Mouse (Mus musculus) 416B (cell line): ENCODE data around the gene Luzp2.

Source experiments
- DNase-seq: peaks from one replicate; pipeline ENCODE4 v3.0.0; 2011; ENCODE audit warnings: low read depth

Luzp2 gene

DNA sequence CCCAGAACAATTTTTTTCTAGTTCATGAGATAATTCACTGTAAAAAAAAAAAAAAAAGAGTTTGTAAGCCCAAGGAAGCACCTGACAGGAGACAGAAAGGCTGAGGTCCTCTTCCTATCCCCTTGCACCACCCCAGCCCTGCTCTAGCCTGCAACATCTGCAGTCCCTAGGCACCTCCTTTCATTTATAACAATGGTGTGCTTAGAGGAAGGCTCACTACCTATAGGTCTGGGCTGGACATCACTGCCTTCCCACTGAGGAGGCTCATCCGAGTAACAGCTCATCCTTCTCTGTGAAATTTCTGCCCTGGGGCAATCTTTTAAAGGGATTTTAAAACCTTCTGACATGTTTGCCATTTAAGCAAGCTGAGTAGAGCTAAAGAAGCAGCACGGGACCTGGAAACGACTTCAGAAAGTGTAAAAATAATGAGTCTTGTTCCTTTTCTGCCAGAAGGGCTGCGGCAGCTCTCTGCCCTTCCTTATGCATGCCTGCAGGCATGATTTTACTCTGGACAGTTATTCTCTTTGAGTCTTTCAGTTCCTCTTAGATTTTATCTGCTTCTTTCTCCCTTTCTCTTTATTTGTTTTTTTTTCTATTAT is 174.0 kb downstream of the Luzp2 start:
- DNase-seq, result no peak

- DNase-seq, result peak; percentile 32
Measured at GRCm38 (mm10) chr7:55133850-55134249, 298.6 kb downstream of the Luzp2 start.

DNA sequence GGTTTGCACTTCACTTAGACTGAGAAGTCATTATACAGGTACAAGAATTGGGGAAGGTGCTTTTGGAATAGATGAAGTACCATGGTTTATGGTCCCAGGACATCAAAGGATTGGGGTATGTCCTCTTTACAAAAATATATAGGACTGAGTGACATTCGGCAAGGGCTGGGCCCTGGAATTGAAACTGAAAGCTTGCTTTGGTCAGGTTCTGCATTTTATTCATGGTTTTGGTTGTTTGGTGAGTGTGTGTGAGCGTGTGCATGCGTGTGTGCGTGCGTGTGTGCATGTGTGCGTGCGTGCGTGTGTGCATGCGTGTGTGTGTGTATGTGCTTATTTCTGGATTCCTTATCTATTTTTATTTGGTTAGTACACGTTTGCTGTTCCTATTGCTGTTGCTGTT is 353.6 kb downstream of the Luzp2 start:
- no peak for DNase-seq

DNA sequence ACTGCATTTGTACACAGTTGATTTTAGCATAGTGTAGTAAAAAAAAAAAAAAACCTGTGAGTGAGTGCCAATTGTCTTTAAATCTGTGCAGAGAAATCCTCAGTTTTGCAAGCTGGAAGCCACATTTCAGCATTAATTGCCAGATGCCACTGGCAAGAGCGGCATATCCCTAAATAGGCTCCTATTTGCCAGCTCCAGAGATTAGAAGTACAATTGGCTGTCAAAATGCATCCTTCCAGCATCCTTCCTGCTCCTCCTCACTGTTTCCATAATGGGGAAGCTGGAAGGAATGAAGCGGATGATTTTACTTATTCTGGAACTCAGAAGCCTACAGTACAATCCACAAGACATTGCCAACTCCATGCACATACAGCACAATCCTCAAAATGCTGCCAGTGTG is 354.2 kb downstream of the Luzp2 start:
- no peak for DNase-seq

GRCm38 (mm10) chr7:55190655-55191054 is 355.4 kb downstream of the Luzp2 start:
- DNase-seq, result no peak

- no peak for DNase-seq
Measured at GRCm38 (mm10) chr7:55198806-55199205, 363.5 kb downstream of the Luzp2 start.

DNA sequence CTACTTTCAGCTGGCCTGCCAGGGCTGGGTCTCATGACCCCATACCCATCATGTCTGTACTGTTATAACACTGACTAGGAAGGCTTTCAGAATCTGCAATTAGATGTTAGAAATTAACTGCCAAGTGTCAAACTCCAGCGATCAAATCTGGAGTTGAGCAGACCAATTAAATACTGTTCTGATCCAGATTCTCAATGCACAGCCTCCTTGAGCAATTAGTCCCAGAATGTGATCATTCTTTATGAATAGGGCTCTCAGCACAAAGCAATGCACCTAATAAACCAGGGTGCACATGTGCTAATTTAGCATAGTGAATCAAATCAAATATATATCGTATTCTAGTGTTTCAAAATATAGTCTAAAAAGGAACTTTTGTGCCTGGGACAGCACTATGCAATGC is 387.7 kb downstream of the Luzp2 start:
- no peak for DNase-seq

DNA sequence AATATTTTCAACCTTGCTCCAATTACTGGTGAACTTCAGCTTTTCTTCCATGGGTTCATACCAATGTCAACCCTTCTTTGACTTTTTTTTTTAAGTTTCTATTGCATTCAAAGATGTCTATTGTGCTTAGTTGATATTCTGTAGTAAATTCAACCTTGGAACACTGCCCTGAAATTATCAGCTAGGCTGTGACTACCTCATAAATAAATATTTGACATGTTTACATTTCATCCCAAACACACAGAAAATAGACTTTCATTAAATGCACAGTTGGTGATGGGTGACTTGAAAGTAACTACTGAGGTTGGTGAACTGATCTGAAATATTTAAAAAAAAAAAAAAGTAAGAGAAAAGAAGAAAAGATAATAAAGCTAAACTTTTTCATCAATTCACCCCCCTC is 394.1 kb downstream of the Luzp2 start:
- DNase-seq, result no peak
